Mouse (Mus musculus): ENCODE measurements around the gene Ocln. TPM values are rescaled to one million over a fixed set of nuclear protein-coding genes. Genes with fewer than 3 reads are reported as not detected.
A peak's percentile ranks its signal among the peaks of the same experiment; 100 is the strongest.

Ocln gene
- 5.8 and 7.5 TPM in 2 replicates for polyA plus RNA-seq (2016; fragmentation: Nextera tagmentation; extraction: Ambion mirVana)

GRCm38 (mm10) chr13:100552369-100553041 lies at the start of gene Ocln:
Ocln (minus strand) TSS chr13:100552718.
- WGBS = under 1% methylated on average over 45 of the region's 45 CpGs
- Histone ChIP-seq H3K4me2 (replicated peaks) (peak within 1 kb of the TSS; percentile 90), H3K9me3 (no peaks in the 10 kb centered on the region), H3K27ac (no peak within 1 kb of the TSS), H3K4me1 (peaks cover 20% of the 10 kb centered on the region; the same call in 1 of the 2 replicates), H3K36me3 (no peaks in the 10 kb centered on the region), H3K9ac (peak within 1 kb of the TSS; percentile 40), H3K4me3 (peak within 1 kb of the TSS; percentile 51), H3K27me3 (peaks cover 51% of the 10 kb centered on the region)
- ATAC-seq (ENCODE audit: insufficient number of reproducible peaks, insufficient read depth, low FRiP score, low TSS enrichment) = peak; percentile 77; the same call in 1 of the 2 replicates

GRCm38 (mm10) chr13:100601034-100601433 lies 48.5 kb upstream of the Ocln start:
- WGBS = 68% methylated on average over 8 of the region's 8 CpGs
- no peak overlapping the region for H3K4me3 ChIP-seq
- no peak overlapping the region for H3K27ac ChIP-seq
- no peak overlapping the region for H3K9ac ChIP-seq
- ATAC-seq (ENCODE audit: insufficient number of reproducible peaks, insufficient read depth, low FRiP score, low TSS enrichment) = no peak
- H3K9me3 ChIP-seq = no peaks in the 10 kb centered on the region
- no peaks in the 10 kb centered on the region for H3K27me3 ChIP-seq
- H3K4me1 ChIP-seq = no peaks in the 10 kb centered on the region
- H3K36me3 ChIP-seq = no peaks in the 10 kb centered on the region
- no peak overlapping the region for H3K4me2 ChIP-seq (replicated peaks)

- H3K9ac ChIP-seq = no peak overlapping the region
- no peaks in the 10 kb centered on the region for H3K36me3 ChIP-seq
- H3K4me1 ChIP-seq = no peaks in the 10 kb centered on the region
- H3K9me3 ChIP-seq = no peaks in the 10 kb centered on the region
- no peak overlapping the region for H3K27ac ChIP-seq
- no peak for ATAC-seq (ENCODE audit: insufficient number of reproducible peaks, insufficient read depth, low FRiP score, low TSS enrichment)
- no peak overlapping the region for H3K4me2 ChIP-seq (replicated peaks)
- WGBS = 78% methylated on average over 12 of the region's 12 CpGs
- no peak overlapping the region for H3K4me3 ChIP-seq
- no peaks in the 10 kb centered on the region for H3K27me3 ChIP-seq
Observed at GRCm38 (mm10) chr13:100600317-100600716, 47.8 kb upstream of the Ocln start.

- Histone ChIP-seq H3K36me3 (no peaks in the 10 kb centered on the region), H3K27me3 (no peaks in the 10 kb centered on the region), H3K27ac (no peak overlapping the region), H3K4me1 (no peaks in the 10 kb centered on the region), H3K9ac (no peak overlapping the region), H3K9me3 (no peaks in the 10 kb centered on the region), H3K4me2 (replicated peaks) (no peak overlapping the region), H3K4me3 (no peak overlapping the region)
- WGBS = 76% methylated on average over 9 of the region's 9 CpGs
- no peak for ATAC-seq (ENCODE audit: insufficient number of reproducible peaks, insufficient read depth, low FRiP score, low TSS enrichment)
Observed at GRCm38 (mm10) chr13:100597284-100597683, 44.8 kb upstream of the Ocln start.

- no peak overlapping the region for H3K27ac ChIP-seq
- H3K4me3 ChIP-seq = no peak overlapping the region
- H3K27me3 ChIP-seq = no peaks in the 10 kb centered on the region
- WGBS = 87% methylated on average over 3 of the region's 3 CpGs
- H3K9ac ChIP-seq = no peak overlapping the region
- H3K4me2 ChIP-seq (replicated peaks) = no peak overlapping the region
- no peak for ATAC-seq (ENCODE audit: insufficient number of reproducible peaks, insufficient read depth, low FRiP score, low TSS enrichment)
- H3K36me3 ChIP-seq = no peaks in the 10 kb centered on the region
- H3K9me3 ChIP-seq = no peaks in the 10 kb centered on the region
- H3K4me1 ChIP-seq = no peaks in the 10 kb centered on the region
Observed at GRCm38 (mm10) chr13:100595552-100595885, 43.0 kb upstream of the Ocln start.

GRCm38 (mm10) chr13:100594838-100595551 lies 42.5 kb upstream of the Ocln start:
- Histone ChIP-seq H3K4me1 (no peaks in the 10 kb centered on the region), H3K4me3 (no peak overlapping the region), H3K4me2 (replicated peaks) (no peak overlapping the region), H3K9ac (no peak overlapping the region), H3K9me3 (no peaks in the 10 kb centered on the region), H3K27ac (no peak overlapping the region), H3K27me3 (no peaks in the 10 kb centered on the region), H3K36me3 (no peaks in the 10 kb centered on the region)
- WGBS = 72% methylated on average over 5 of the region's 5 CpGs
- ATAC-seq (ENCODE audit: insufficient number of reproducible peaks, insufficient read depth, low FRiP score, low TSS enrichment) = no peak

GRCm38 (mm10) chr13:100594041-100594792 lies 41.7 kb upstream of the Ocln start:
- H3K27ac ChIP-seq = no peak overlapping the region
- H3K4me3 ChIP-seq = no peak overlapping the region
- no peaks in the 10 kb centered on the region for H3K27me3 ChIP-seq
- H3K9me3 ChIP-seq = no peaks in the 10 kb centered on the region
- H3K4me2 ChIP-seq (replicated peaks) = peak overlapping the region; percentile 11; the same call in 1 of the 2 replicates
- ATAC-seq (ENCODE audit: insufficient number of reproducible peaks, insufficient read depth, low FRiP score, low TSS enrichment) = no peak
- no peaks in the 10 kb centered on the region for H3K36me3 ChIP-seq
- 49% methylated on average over 13 of the region's 17 CpGs for WGBS
- no peak overlapping the region for H3K9ac ChIP-seq
- H3K4me1 ChIP-seq = no peaks in the 10 kb centered on the region

GRCm38 (mm10) chr13:100588646-100589045 lies 36.1 kb upstream of the Ocln start:
- WGBS = 85% methylated on average over 12 of the region's 12 CpGs
- H3K27ac ChIP-seq = no peak overlapping the region
- no peak overlapping the region for H3K9ac ChIP-seq
- no peaks in the 10 kb centered on the region for H3K4me1 ChIP-seq
- H3K9me3 ChIP-seq = no peaks in the 10 kb centered on the region
- no peak overlapping the region for H3K4me2 ChIP-seq (replicated peaks)
- H3K4me3 ChIP-seq = no peak overlapping the region
- no peak for ATAC-seq (ENCODE audit: insufficient number of reproducible peaks, insufficient read depth, low FRiP score, low TSS enrichment)
- H3K36me3 ChIP-seq = no peaks in the 10 kb centered on the region
- H3K27me3 ChIP-seq = no peaks in the 10 kb centered on the region

- Histone ChIP-seq H3K27me3 (no peaks in the 10 kb centered on the region), H3K4me2 (replicated peaks) (no peak overlapping the region), H3K36me3 (no peaks in the 10 kb centered on the region), H3K27ac (no peak overlapping the region), H3K4me3 (no peak overlapping the region), H3K9ac (no peak overlapping the region), H3K9me3 (no peaks in the 10 kb centered on the region), H3K4me1 (0 out of 2 replicates have a peak, but pooled peaks cover 6% of the 10 kb centered on the region)
- 45% methylated on average over 6 of the region's 6 CpGs for WGBS
- ATAC-seq (ENCODE audit: insufficient number of reproducible peaks, insufficient read depth, low FRiP score, low TSS enrichment) = no peak
Observed at GRCm38 (mm10) chr13:100582144-100582543, 29.6 kb upstream of the Ocln start.

GRCm38 (mm10) chr13:100581701-100582100 lies 29.2 kb upstream of the Ocln start:
- no peak overlapping the region for H3K4me2 ChIP-seq (replicated peaks)
- 0 out of 2 replicates have a peak, but pooled peaks cover 6% of the 10 kb centered on the region for H3K4me1 ChIP-seq
- H3K27me3 ChIP-seq = no peaks in the 10 kb centered on the region
- no peak for ATAC-seq (ENCODE audit: insufficient number of reproducible peaks, insufficient read depth, low FRiP score, low TSS enrichment)
- no peak overlapping the region for H3K4me3 ChIP-seq
- WGBS = 19% methylated on average over 3 of the region's 3 CpGs
- H3K36me3 ChIP-seq = no peaks in the 10 kb centered on the region
- no peak overlapping the region for H3K9ac ChIP-seq
- no peaks in the 10 kb centered on the region for H3K9me3 ChIP-seq
- no peak overlapping the region for H3K27ac ChIP-seq

GRCm38 (mm10) chr13:100579951-100580350 lies 27.4 kb upstream of the Ocln start:
- Histone ChIP-seq H3K27me3 (no peaks in the 10 kb centered on the region), H3K9ac (no peak overlapping the region), H3K4me1 (0 out of 2 replicates have a peak, but pooled peaks cover 6% of the 10 kb centered on the region), H3K4me3 (no peak overlapping the region), H3K9me3 (no peaks in the 10 kb centered on the region), H3K27ac (no peak overlapping the region), H3K4me2 (replicated peaks) (no peak overlapping the region), H3K36me3 (no peaks in the 10 kb centered on the region)
- no peak for ATAC-seq (ENCODE audit: insufficient number of reproducible peaks, insufficient read depth, low FRiP score, low TSS enrichment)
